ENCODE assay signal across 14 mouse cellular contexts in the genomic region with DNA sequence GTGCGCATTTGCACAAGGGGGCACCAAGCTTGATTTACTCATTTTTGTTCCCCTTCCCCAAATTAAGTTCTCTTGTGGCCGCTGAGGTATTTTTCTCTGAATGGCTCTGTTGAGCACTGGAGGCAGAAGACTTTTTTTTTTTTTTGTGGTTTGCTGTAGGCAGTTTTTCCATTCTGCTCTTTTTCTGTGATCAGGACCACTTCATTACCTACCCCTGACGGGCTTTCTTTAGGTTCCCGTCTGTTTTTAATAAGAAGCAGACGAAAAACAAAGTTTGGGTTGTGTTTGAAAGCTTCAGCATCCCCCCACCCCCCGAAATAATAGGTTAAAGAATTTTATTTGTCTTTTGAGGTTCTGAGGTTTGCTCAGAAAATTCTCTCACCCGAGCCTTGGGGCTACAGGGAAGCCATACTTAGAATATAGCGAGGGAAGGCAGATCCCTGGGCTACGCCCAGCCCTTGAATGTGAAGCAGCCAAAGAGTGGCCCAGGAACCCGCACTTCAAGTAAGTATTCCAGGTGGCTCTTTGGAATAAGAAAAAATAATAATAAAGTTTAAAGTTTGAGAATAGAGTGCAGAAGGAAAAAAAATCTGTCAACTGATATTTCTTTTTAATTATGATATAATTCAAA.
DNase-seq lines count a peak whose midpoint lies in the region; ATAC-seq lines count a peak whose summit lies in the region.
"Had no signal": no experiment of that assay in that cellular context is flagged by ENCODE, and none has a peak within 500 bp of the region (broad histone marks: within the 10 kb centered on the region; RNA-seq: fewer than 3 reads in every experiment).

No protein-coding gene starts in this region.

- DNase-seq in kidney, adult 9 months = no peak
- no peak for DNase-seq in urinary bladder, postnatal 10 days (ENCODE audit: low spot score)
- DNase-seq in cerebellum, postnatal 36 days = no peak
- DNase-seq: cerebellum, adult 11 months; gastrocnemius, adult 2 months; heart, adult 2 months; heart, postnatal 14 days; right cerebral cortex, postnatal 14 days had no signal

- H3K27me3 ChIP-seq in kidney, embryonic 15.5 days = no peaks in the 10 kb centered on the region
- H3K27me3 ChIP-seq in midbrain, embryonic 15.5 days (replicated peaks) = no peaks in the 10 kb centered on the region
- H3K27me3 ChIP-seq in midbrain, embryonic 16.5 days (ENCODE audit: control insufficient read depth, insufficient read depth, low read depth, low read length) = no peaks in the 10 kb centered on the region
- H3K27me3 ChIP-seq in embryonic facial prominence, embryonic 13.5 days = no peaks in the 10 kb centered on the region
- no peaks in the 10 kb centered on the region for H3K27me3 ChIP-seq in limb, embryonic 13.5 days

- no peak overlapping the region for H3K4me3 ChIP-seq in kidney, embryonic 15.5 days (replicated peaks)
- no peak overlapping the region for H3K4me3 ChIP-seq in midbrain, embryonic 15.5 days
- no peak overlapping the region for H3K4me3 ChIP-seq in midbrain, embryonic 16.5 days (ENCODE audit: low read depth, low read length)
- H3K4me3 ChIP-seq in embryonic facial prominence, embryonic 13.5 days = peak overlapping the region; percentile 12; the same call in 1 of the 2 replicates
- H3K4me3 ChIP-seq in limb, embryonic 13.5 days = peak overlapping the region; percentile 14; the same call in 1 of the 2 replicates
- H3K4me3 ChIP-seq: gastrocnemius, adult 2 months; heart, adult 2 months; liver, embryonic 12.5 days had no signal

- H3K4me1 ChIP-seq in kidney, embryonic 15.5 days = peaks cover 10% of the 10 kb centered on the region
- H3K4me1 ChIP-seq in midbrain, embryonic 15.5 days = peaks cover 3% of the 10 kb centered on the region; the same call in 1 of the 2 replicates
- no peaks in the 10 kb centered on the region for H3K4me1 ChIP-seq in midbrain, embryonic 16.5 days (ENCODE audit: control insufficient read depth, insufficient read depth, low read length)
- peaks cover 47% of the 10 kb centered on the region for H3K4me1 ChIP-seq in embryonic facial prominence, embryonic 13.5 days
- peaks cover 73% of the 10 kb centered on the region for H3K4me1 ChIP-seq in limb, embryonic 13.5 days

- 0 out of 2 replicates have a peak overlapping the region, but pooled peaks have one; percentile 38 for H3K27ac ChIP-seq in kidney, embryonic 15.5 days
- H3K27ac ChIP-seq in midbrain, embryonic 15.5 days = no peak overlapping the region
- H3K27ac ChIP-seq in midbrain, embryonic 16.5 days (ENCODE audit: low read length) = no peak overlapping the region
- peak overlapping the region; percentile 96 for H3K27ac ChIP-seq in embryonic facial prominence, embryonic 13.5 days
- peak overlapping the region; percentile 95 for H3K27ac ChIP-seq in limb, embryonic 13.5 days
- H3K27ac ChIP-seq: gastrocnemius, adult 2 months; heart, adult 2 months; liver, embryonic 12.5 days had no signal

- ATAC-seq in kidney, embryonic 15.5 days (replicated peaks; ENCODE audit: low FRiP score) = no peak
- ATAC-seq in midbrain, embryonic 15.5 days (replicated peaks) = no peak
- no peak for ATAC-seq in midbrain, embryonic 16.5 days
- ATAC-seq in embryonic facial prominence, embryonic 13.5 days (ENCODE audit: insufficient number of reproducible peaks, insufficient read depth, low FRiP score, low TSS enrichment, low read depth) = peak; percentile 63
- peak; percentile 61 for ATAC-seq in limb, embryonic 13.5 days (ENCODE audit: low FRiP score, low read depth)
- ATAC-seq: liver, embryonic 12.5 days had no signal

- H3K9ac ChIP-seq in kidney, embryonic 15.5 days = no peak overlapping the region
- no peak overlapping the region for H3K9ac ChIP-seq in midbrain, embryonic 15.5 days
- H3K9ac ChIP-seq in midbrain, embryonic 16.5 days (ENCODE audit: low read depth, low read length) = no peak overlapping the region
- peak overlapping the region; percentile 32; the same call in 1 of the 2 replicates for H3K9ac ChIP-seq in embryonic facial prominence, embryonic 13.5 days
- H3K9ac ChIP-seq in limb, embryonic 13.5 days = peak overlapping the region; percentile 4; the same call in 1 of the 2 replicates
- H3K9ac ChIP-seq: liver, embryonic 12.5 days had no signal

- no peaks in the 10 kb centered on the region for H3K9me3 ChIP-seq in kidney, embryonic 15.5 days (replicated peaks)
- H3K9me3 ChIP-seq in midbrain, embryonic 15.5 days = no peaks in the 10 kb centered on the region
- no peaks in the 10 kb centered on the region for H3K9me3 ChIP-seq in midbrain, embryonic 16.5 days (replicated peaks; ENCODE audit: control insufficient read depth, low read length, poor library complexity, severe bottlenecking)
- no peaks in the 10 kb centered on the region for H3K9me3 ChIP-seq in embryonic facial prominence, embryonic 13.5 days
- H3K9me3 ChIP-seq in limb, embryonic 13.5 days = no peaks in the 10 kb centered on the region
- H3K9me3 ChIP-seq: liver, embryonic 12.5 days had no signal

- WGBS in kidney, embryonic 15.5 days = 73% methylated on average over 10 of the region's 10 CpGs
- 75% methylated on average over 10 of the region's 10 CpGs for WGBS in midbrain, embryonic 15.5 days
- 80% methylated on average over 10 of the region's 10 CpGs for WGBS in midbrain, embryonic 16.5 days
- WGBS in embryonic facial prominence, embryonic 13.5 days = 14% methylated on average over 10 of the region's 10 CpGs
- 15% methylated on average over 10 of the region's 10 CpGs for WGBS in limb, embryonic 13.5 days

- no peaks in the 10 kb centered on the region for H3K36me3 ChIP-seq in kidney, embryonic 15.5 days
- no peaks in the 10 kb centered on the region for H3K36me3 ChIP-seq in midbrain, embryonic 15.5 days (replicated peaks)
- H3K36me3 ChIP-seq in midbrain, embryonic 16.5 days (ENCODE audit: control insufficient read depth, insufficient read depth, low read length) = no peaks in the 10 kb centered on the region
- H3K36me3 ChIP-seq in embryonic facial prominence, embryonic 13.5 days = no peaks in the 10 kb centered on the region
- no peaks in the 10 kb centered on the region for H3K36me3 ChIP-seq in limb, embryonic 13.5 days
- H3K36me3 ChIP-seq: liver, embryonic 12.5 days had no signal

- peak overlapping the region; percentile 32; the same call in 1 of the 2 replicates for H3K4me2 ChIP-seq in kidney, embryonic 15.5 days
- 0 out of 2 replicates have a peak overlapping the region, but pooled peaks have one; percentile 4 for H3K4me2 ChIP-seq in midbrain, embryonic 15.5 days
- H3K4me2 ChIP-seq in midbrain, embryonic 16.5 days (ENCODE audit: low read length) = no peak overlapping the region
- peak overlapping the region; percentile 47 for H3K4me2 ChIP-seq in embryonic facial prominence, embryonic 13.5 days
- peak overlapping the region; percentile 51 for H3K4me2 ChIP-seq in limb, embryonic 13.5 days (replicated peaks)
- H3K4me2 ChIP-seq: liver, embryonic 12.5 days had no signal

Comparison
In these comparisons a context has a peak if more than half of its experiments do, and no peak if none do; other contexts are left out.
1. ATAC-seq: peak in embryonic facial prominence, embryonic 13.5 days (single experiment) and limb, embryonic 13.5 days (single experiment); none in kidney, embryonic 15.5 days (single experiment), midbrain, embryonic 15.5 days (single experiment) and midbrain, embryonic 16.5 days (single experiment).
2. H3K27ac ChIP-seq: peak in kidney, embryonic 15.5 days (single experiment), embryonic facial prominence, embryonic 13.5 days (single experiment) and limb, embryonic 13.5 days (single experiment); none in midbrain, embryonic 15.5 days (single experiment) and midbrain, embryonic 16.5 days (single experiment).
3. H3K4me3 ChIP-seq: peak in embryonic facial prominence, embryonic 13.5 days (single experiment) and limb, embryonic 13.5 days (single experiment); none in kidney, embryonic 15.5 days (single experiment), midbrain, embryonic 15.5 days (single experiment) and midbrain, embryonic 16.5 days (single experiment).
4. H3K9ac ChIP-seq: peak in embryonic facial prominence, embryonic 13.5 days (single experiment) and limb, embryonic 13.5 days (single experiment); none in kidney, embryonic 15.5 days (single experiment), midbrain, embryonic 15.5 days (single experiment) and midbrain, embryonic 16.5 days (single experiment).